Mouse (Mus musculus): ENCODE data around the gene Olfr775.

Gene Olfr775

DNA sequence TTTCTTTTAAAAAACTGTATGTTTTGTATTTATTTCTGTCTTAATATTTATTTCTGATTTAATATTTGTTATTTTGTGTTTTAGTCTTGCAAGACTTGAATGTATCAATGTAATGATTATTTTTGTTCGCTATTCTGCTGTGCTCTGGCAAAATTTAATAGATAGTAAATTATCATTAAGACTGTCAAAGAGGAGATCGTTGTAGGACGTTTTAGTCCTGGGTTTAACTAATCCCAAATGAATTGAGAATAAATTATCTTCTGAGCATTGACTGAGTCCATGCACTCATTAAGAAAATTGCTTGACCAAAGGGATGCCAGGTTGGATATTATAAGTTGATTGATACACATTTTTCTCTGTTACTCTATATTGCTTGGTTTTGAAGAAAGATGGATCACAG lies at the start of gene Olfr775:
Gene Olfr775 (plus strand): TSS at position 301 of the 400 bp plus-strand sequence.
- DNase-seq (ENCODE audit: low spot score in 2 of 2) = no peak

- DNase-seq (ENCODE audit: low spot score in 2 of 2) = no peak
Observed at GRCm38 (mm10) chr10:129230737-129231136, 17.5 kb upstream of the Olfr775 start.

DNA sequence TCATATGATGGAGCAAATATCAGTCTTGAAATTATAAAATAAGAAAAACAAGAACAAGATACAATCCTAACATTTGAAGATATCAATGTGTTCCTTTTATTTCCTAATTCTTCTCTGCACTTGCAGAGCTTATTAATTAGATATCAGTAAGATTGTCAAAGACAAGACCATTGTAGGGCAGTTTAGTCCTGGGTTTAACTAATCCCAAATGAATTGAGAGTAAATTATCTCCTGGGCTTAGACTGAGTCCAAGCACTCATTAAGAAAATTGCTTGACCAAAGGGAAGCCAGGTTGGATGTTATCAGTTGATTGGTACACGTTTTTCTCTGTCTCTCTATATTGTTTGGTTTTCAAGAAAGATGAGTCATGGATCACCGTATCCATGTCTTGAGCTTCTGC lies 12.3 kb upstream of the Olfr775 start, which contains the start of gene Olfr774:
Gene Olfr774 (plus strand): TSS at position 301 of the 400 bp plus-strand sequence.
- DNase-seq (ENCODE audit: low spot score in 2 of 2) = no peak

DNA sequence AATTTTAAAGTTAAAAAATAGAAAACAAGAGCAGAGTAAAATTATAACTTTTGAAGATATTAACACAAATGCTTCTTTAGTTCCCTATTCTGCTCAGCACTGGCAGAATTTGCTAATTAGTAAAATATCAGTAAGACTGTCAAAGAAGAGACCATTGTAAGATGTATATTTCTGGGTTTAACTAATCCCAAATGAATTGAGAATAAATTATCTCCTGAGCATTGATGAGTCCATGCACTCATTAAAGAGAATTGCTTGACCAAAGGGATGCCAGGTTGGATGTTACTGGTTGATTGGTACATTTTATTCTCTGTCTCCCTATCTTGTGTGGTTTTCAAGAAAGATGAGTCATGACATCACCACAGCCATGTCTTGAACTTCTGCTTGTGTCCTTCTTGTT lies 10.6 kb downstream of the Olfr775 start, which contains the start of gene Olfr776:
Gene Olfr776 (plus strand): TSS at position 301 of the 400 bp plus-strand sequence.
- no peak for DNase-seq (ENCODE audit: low spot score in 2 of 2)

GRCm38 (mm10) chr10:129271081-129271535 lies 22.9 kb downstream of the Olfr775 start, which contains the start of gene Olfr777:
Gene Olfr777 (minus strand): TSS chr10:129271485.
- no peak for DNase-seq (ENCODE audit: low spot score in 2 of 2)
